Mouse (Mus musculus): ENCODE data around the gene Cenps. TPM values are rescaled to one million over a fixed set of nuclear protein-coding genes. Genes with fewer than 3 reads are reported as not detected.

Gene Cenps
- total RNA-seq, 2 experiments from 2014 or later = 26.1 to 32.4 TPM

Other genes starting within 250 kb of the Cenps start
- gene Pex14, start 37.8 kb downstream of the Cenps start, total RNA-seq (2021) = 10 to 100 TPM; 34.8 to 36.9 TPM
- 10 to 100 TPM; 55.8 to 62.7 TPM for gene Dffa, start 33.5 kb downstream of the Cenps start, total RNA-seq (2021)
- gene Cort, start 10.9 kb downstream of the Cenps start, total RNA-seq (2021) = 10 to 100 TPM; 11.6 to 13.4 TPM
- gene Pgd, start 29.1 kb upstream of the Cenps start, total RNA-seq (2021) = 10 to 100 TPM; 49.0 to 49.9 TPM
- 100 to 1,000 TPM; 427 to 448 TPM for gene Kif1b, start 170.1 kb upstream of the Cenps start, total RNA-seq (2021)